Mouse (Mus musculus): ENCODE data around the gene Dync2h1.

DNA sequence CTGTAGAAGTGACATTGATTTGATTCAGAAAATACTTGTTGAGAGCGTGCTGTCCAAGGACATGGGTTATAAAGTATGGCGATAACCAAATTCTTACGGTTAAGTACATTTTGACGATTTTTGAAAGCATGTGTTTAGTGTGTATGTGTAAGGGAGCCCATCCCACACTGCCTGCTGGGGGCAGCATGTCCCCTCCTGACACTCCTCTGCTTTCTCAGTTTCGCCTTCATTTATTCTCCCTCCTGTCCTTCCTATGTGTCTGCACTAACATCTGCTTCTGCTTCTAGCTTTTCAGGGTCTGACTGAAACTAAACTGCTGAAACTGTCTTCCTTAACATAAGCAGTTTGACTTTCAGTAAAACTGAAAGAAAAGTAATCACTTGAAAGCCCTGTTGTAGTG lies 36.8 kb upstream of the Dync2h1 start:
- TF ChIP-seq CTCF (IDR thresholded peaks at IDR 0.05; ENCODE audit: control insufficient read depth, insufficient read depth, low read length) (peak; percentile 59), POLR2A (IDR thresholded peaks at IDR 0.05; ENCODE audit: borderline replicate concordance, control insufficient read depth, low read depth, low read length) (no peak)

Measured in bone marrow, adult 2 months (tissue).